Mouse (Mus musculus) bone marrow macrophage, adult 2 months (primary cell): ENCODE measurements around the gene Hist1h2ad. TPM values are rescaled to one million over a fixed set of nuclear protein-coding genes. Genes with fewer than 3 reads are reported as not detected.
A peak's percentile ranks its signal among the peaks of the same experiment; 100 is the strongest.
"Not testable (repeated sequence)": the region's sequence is repeated elsewhere in the genome, so short reads cannot be mapped to it uniquely, and the experiment has no call there.

Experiments
- H3K27ac ChIP-seq: 2 replicates; pipeline ENCODE4 v1.5.1; 2012; ENCODE audit warnings: low read depth, low read length; ENCODE audit not compliant: insufficient read depth
- H3K4me1 ChIP-seq: 2 replicates; pipeline ENCODE4 v1.6.1; 2012; ENCODE audit warnings: low read length; ENCODE audit not compliant: control insufficient read depth, insufficient read depth
- H3K4me3 ChIP-seq: 2 replicates; pipeline ENCODE4 v1.5.1; 2012; ENCODE audit warnings: mild to moderate bottlenecking, low read length, moderate library complexity; ENCODE audit not compliant: insufficient read depth
- CTCF ChIP-seq: IDR thresholded peaks from 2 replicates; pipeline ENCODE4 v1.5.1; 2012; ENCODE audit warnings: low read depth, mild to moderate bottlenecking, low read length, moderate library complexity
- POLR2A ChIP-seq: IDR thresholded peaks from 2 replicates; pipeline ENCODE4 v1.6.1; 2012; ENCODE audit warnings: mild to moderate bottlenecking, low read depth, low read length, borderline replicate concordance
- polyA plus RNA-seq: library from polyadenylated mRNA; stranded (reverse); fragments of >200 nt; gene quantifications from 2 replicates; pipeline ENCODE4 v1.2.4, GENCODE M21; 2012; ENCODE audit not compliant: missing spikeins, insufficient read depth, insufficient read length

Gene Hist1h2ad
- polyA plus RNA-seq, 1 experiment = not detected

DNA sequence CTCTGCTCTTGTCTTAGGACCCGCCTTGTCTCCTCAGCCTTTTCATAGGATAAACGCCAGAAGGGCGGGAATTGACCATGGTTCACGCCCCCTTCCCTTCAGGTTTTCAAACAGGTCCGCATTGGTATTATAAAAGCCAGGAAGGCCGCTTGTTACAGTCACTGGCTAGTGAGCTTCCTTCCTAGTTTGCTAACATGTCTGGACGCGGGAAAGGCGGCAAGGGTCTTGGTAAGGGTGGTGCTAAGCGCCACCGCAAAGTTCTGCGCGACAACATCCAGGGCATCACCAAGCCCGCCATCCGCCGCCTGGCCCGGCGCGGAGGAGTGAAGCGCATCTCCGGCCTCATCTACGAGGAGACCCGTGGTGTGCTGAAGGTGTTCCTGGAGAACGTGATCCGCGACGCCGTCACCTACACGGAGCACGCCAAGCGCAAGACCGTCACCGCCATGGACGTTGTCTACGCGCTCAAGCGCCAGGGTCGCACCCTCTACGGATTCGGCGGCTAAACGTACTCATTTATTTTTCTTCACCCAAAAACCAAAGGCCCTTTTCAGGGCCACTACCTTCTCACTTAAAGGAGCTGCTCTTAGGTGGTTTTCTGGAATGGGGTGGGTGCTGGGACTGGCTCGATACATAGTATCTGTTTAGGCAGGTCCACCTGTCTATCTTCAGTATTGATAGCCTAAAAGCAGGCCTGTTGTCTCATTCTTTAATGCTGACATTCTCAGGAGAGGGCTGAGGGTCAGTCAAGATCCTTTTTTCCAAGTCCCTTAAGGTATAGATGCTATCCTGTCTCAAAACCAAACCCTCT lies 7.4 kb downstream of the Hist1h2ad start, which contains the start of gene Hist1h4d:
Gene Hist1h4d, plus strand, starts transcription at position 191 of the 811 bp plus-strand sequence.
- H3K4me1 ChIP-seq = peaks cover 26% of the 10 kb centered on the region
- no peak for TF ChIP-seq CTCF
- TF ChIP-seq POLR2A = peak; percentile 96
- H3K4me3 ChIP-seq = peak within 1 kb of the TSS; percentile 57
- peak within 1 kb of the TSS; percentile 75 for H3K27ac ChIP-seq

DNA sequence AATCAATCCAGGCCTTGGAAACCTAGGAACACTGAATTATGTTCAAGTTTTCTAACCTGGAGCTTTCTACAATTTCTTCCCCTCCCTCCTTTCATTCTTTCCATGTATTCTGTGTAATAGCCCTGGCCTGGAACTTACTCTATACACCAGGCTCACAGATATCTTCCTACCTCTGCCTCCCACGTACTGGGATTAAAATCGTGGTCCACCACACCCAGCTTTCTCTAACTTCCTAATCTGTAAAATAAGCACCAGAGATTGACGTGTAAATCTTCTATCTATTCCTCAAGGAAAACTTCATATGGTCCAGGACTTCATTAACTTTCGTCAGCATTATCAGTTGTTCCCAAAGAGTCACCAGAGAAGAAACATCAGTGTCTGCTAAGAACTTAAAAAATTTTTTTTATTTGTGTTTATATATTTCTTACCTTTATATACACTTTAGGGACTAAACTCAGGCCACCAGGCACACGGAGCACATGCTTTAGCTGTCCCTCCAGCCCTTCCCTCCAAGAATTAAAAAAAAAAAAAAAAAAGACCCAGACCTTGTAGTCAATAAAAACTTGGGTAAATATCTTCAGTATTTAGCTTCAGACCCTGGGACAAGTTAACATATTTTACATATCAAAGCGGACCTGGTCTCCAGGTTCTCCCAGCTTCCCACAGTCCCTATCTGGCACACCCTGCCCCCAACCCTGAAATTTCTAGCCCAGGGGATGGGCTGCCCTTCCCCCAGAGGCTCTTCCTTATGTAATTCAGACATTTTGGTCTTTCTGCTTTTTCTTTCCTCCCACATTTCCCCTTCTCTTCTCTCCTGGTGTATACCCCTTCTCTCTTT lies 8.3 kb downstream of the Hist1h2ad start:
- Histone ChIP-seq H3K4me3 (peak overlapping the region; percentile 57), H3K27ac (peak overlapping the region; percentile 75), H3K4me1 (peaks cover 23% of the 10 kb centered on the region)
- TF ChIP-seq CTCF = no peak
- TF ChIP-seq POLR2A = no peak

DNA sequence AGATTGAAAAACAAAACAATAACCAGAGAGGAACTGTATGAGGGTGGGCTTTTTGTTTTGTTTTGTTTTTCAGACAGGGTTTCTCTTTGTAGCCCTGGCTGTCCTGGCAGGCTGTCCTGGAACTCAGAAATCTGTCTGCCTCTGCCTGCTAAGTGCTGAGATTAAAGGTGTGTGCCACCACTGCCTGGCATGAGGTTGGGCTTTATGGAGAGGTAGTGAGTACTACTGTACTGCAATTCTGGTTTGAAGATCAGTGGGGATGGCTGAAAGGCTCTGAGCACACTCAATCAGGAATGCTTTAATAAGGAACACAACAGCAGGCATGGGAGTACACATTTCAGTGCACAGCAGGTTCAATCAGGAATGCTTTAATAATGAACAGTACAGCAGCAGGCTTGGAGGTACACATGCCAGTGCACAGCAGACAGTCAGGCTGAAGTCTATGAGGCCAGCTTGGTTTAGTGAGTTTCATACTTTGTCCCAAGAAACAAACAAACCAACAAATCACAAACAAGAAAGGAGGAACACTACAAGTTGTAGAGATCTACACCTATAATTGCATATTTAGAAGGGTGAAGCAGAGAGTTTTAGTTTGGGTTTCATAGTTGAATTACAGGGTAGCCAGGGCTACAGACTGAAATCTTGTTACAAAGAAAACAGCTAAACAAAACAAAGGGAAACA lies 9.3 kb downstream of the Hist1h2ad start:
- TF ChIP-seq CTCF = no peak
- no peak for TF ChIP-seq POLR2A
- Histone ChIP-seq H3K4me3 (no peak overlapping the region), H3K4me1 (peaks cover 21% of the 10 kb centered on the region), H3K27ac (peak overlapping the region; percentile 75)

DNA sequence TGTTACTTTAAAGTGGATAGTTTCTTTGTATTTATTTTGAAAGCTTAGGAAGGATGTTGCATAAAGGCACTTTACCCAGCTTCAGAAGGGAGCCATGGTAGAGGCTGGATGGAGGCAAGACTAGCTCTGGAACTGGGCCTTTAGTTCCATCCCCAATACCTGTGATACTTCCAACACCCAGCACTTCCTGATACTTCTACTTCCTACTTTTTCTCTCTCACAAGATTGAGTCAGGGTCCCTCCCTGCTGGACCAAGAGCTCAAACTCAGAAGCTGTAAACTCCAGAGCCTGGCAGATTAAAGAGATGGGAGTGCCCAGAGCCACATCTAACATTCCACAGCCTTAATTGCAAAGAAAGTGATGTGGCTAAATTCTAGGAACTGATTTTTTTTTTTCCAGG lies 10.2 kb downstream of the Hist1h2ad start:
- Histone ChIP-seq H3K27ac (peak overlapping the region; percentile 90), H3K4me1 (peaks cover 27% of the 10 kb centered on the region), H3K4me3 (peak overlapping the region; percentile 38)
- TF ChIP-seq CTCF = no peak
- TF ChIP-seq POLR2A = no peak

DNA sequence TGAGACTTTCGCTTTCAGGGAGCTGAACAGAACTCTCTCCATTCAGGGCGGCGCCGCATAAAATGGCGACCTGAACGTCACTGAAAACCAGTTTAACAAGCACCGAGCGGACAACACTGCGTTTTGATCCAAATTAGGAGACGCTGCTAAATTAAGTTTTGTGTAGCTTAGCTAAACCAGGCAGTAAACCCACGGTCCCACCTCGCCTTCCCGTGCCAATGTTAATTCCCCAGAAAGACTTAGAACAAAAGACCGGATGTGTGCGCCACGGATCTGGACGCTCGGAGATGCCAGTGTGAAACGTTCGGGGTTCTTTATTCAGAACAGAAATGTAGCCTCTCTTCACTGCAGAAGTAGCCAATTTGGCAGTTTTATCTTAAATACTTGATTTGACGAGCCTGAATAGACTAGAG lies 10.9 kb downstream of the Hist1h2ad start:
- TF ChIP-seq CTCF (no peak), POLR2A (no peak)
- H3K27ac ChIP-seq = peak overlapping the region; percentile 90
- H3K4me1 ChIP-seq = peaks cover 27% of the 10 kb centered on the region
- peak overlapping the region; percentile 58 for H3K4me3 ChIP-seq

DNA sequence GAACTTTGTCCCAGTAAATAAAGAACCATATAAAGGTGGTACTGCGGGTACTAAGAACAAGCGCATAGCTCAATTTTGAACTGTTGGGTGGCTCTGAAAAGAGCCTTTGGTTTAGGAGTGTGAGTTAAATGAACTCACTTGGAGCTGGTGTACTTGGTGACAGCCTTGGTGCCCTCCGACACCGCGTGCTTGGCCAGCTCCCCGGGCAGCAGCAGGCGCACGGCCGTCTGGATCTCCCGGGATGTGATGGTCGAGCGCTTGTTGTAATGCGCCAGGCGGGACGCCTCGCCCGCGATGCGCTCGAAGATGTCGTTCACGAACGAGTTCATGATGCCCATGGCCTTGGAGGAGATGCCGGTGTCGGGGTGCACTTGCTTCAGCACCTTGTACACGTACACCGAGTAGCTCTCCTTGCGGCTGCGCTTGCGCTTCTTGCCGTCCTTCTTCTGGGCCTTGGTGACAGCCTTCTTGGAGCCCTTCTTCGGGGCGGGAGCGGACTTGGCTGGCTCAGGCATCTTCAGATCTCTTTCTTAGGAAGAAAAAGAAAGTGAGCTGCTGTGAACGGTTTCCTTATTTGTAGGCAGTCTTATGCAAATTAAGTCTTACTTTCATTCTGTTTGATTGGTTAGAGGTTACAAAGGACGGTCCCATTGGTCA lies 11.4 kb downstream of the Hist1h2ad start:
- H3K27ac ChIP-seq = peak overlapping the region; percentile 90
- peaks cover 27% of the 10 kb centered on the region for H3K4me1 ChIP-seq
- peak; percentile 76; the same call in 1 of the 2 replicates for TF ChIP-seq POLR2A
- H3K4me3 ChIP-seq = peak overlapping the region; percentile 61

DNA sequence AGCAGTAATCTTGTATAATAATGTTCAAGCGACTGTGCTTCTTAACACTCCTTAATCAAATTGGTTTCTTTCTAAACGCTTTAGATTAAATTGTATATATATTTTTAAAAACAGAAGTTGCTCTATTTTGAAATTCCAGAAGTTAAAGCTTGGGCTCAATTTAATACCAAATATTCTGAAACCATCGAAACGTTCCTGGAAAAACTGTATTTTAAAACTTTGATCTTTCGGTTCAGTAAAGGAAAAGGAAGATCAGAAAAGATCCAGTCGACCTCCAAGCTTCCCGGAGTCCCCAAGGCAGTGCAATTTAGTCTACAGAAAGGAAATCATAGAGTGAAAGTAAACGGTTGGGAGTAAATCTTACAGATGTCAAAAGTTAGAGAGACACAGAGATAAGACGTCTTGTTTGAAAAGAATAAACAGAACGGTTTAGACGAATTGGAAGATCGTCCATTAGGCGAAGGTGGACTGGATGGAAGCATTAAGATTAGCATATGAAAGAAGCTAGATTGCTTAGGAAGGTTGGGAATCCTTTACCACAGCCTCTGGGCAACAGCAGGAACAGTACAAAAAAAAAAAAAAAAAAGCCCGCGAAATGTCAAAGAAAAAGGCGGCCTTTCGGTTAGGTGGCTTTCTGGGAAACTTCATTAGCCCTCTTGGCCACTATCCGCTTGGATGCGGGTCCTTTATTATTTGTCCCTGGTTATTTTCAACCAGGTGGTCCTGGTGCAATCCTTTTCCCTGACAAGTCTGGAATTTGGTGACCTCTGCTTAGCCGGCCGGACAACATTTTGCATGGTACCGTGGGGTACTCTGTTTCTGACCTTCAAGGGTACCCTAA lies 12.1 kb downstream of the Hist1h2ad start:
- Histone ChIP-seq H3K27ac (peak overlapping the region; percentile 93), H3K4me3 (peak overlapping the region; percentile 59), H3K4me1 (peaks cover 25% of the 10 kb centered on the region)
- TF ChIP-seq CTCF = no peak

DNA sequence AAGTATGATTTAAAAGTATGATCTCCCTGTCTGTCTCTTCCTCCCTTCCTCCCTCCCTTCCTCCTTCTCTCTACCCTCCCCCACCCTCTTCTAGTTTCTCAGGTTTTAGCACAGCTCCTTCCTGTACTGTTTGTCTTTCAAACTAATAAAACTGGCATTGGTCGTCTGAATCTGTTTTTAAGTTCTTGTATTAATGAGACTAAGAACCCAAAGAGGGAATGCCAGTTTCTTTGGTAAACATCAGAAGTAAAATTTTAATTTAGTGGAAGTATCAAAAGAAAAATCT lies 12.7 kb downstream of the Hist1h2ad start:
- Histone ChIP-seq H3K27ac (peak overlapping the region; percentile 93), H3K4me1 (peaks cover 25% of the 10 kb centered on the region), H3K4me3 (peak overlapping the region; percentile 59)
- TF ChIP-seq CTCF = no peak
- no peak for TF ChIP-seq POLR2A

DNA sequence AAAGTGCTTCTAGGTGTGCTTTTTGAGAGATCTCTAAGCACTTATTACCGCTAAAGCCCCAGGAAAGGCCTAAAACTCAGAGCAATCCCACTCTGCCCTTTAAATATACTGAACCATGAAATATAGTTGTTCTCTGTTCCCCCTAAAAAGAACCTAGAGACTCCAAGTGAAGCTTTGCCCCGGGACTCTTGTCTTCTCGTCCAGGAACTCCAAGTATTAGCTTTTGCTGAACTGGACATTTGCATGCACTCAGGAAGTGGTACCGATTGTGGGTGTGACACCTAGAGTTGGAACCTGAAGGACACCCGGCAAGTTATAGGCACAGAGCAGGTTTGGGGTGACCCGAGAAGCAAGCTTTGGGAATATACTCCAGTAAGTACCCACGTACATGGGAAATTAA lies 17.0 kb downstream of the Hist1h2ad start:
- Histone ChIP-seq H3K27ac (no peak overlapping the region), H3K4me3 (no peak overlapping the region), H3K4me1 (peaks cover 15% of the 10 kb centered on the region)
- no peak for TF ChIP-seq POLR2A
- TF ChIP-seq CTCF = no peak

DNA sequence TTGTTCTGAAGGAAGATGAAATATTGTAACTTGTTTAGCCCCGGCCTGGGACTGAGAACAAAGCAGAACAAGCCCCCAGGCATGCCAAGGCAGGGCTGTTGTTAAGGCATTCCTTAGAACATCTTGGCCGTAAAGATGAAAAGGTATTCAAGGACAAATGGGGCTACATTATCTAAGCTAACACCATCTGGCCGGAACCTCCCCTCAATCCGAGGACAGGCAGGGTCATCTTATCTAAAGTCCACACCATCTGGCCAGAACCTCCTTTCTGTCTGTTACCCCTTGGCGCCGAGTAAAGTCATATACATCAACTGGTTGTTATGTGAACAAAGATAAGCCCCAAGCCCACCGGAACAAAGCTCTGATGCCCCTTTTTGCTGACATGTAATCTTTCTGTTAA lies 17.7 kb downstream of the Hist1h2ad start:
- H3K4me3 ChIP-seq, H3K27ac ChIP-seq: not testable (repeated sequence)
- H3K4me1 ChIP-seq = peaks cover 14% of the 10 kb centered on the region
